Mouse (Mus musculus): ENCODE data around the gene Gm26558.

Gm26558 gene

DNA sequence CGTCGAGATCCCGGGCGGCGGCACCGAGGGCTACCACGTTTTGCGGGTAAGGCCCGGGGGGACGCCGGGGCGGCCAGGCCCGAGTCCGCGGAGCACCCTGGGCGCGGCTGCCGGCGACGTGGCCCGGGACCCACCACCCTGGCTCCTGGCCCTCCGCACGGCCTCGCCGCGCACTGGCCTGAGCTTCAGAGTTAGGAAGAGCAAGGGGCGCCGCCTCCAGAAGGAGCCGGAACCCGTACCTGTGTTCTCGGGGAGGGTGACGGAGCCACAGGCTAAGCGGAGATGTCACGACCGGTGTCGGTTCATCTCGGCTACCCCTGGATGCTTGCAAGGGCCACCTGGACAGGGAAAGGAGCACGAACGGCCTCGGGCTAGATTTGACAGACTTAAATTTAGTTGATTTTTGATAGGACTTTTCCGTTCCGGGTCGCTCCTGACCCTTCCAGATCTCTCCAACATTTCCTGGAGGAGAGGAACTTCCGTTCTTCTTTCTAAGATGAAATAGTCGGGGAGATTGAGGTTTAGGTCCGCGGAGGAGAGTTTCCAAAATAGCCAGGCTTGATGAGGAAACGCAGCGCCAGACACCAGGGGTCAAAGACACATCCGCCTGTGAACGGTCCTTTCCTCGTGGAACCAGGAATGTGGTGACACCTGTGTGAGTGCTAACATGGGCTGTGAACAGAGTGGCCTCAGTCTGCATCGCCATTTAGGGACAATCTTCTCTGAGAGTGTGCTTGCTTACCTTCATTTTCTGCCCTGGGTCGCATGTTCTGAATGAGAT is at the start of gene Gm26558:
Gene Gm26558 (minus strand): TSS at position 394 of the 781 bp plus-strand sequence.
- DNase-seq (ENCODE audit: low spot score in 2 of 2), result peak; percentile 6

DNA sequence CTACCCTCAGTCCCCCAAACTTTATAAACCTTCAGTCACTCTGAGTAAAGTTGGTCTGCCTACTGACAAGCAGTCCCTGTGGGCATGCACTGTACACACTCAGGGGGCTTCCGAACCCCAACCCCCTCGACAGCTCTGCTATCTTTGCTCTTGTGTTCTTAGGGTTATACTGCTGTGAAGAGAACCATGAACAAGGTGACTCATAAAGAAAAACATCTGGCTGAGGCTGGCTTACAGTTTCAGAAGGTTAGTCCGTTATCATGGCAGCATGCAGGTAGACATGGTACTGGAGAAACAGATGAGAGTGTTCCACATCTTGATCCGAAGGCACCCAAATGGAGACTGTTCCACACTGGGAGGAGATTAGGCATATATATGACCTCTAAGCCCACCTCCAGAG is 49.0 kb upstream of the Gm26558 start:
- no peak for DNase-seq (ENCODE audit: low spot score in 2 of 2)

DNA sequence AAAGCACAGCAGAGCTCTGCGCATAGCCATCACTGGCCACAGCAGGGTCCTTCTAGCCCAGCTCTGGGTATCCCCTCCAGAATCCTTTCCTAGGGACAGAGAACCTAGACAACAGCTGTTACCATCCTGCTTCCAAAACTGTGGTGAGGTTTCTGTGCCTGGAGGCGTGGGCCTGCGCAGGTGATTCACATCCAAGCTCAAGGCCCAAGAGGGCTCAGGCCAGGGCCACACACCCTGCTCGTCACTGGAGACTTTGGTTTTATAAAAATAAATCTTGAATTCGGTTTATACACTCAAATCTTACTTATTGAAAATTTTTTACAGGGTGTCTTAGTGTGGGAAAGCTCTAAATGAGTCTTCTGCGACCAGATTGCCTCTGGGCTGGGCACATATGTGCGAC is 48.3 kb upstream of the Gm26558 start:
- no peak for DNase-seq (ENCODE audit: low spot score in 2 of 2)

DNA sequence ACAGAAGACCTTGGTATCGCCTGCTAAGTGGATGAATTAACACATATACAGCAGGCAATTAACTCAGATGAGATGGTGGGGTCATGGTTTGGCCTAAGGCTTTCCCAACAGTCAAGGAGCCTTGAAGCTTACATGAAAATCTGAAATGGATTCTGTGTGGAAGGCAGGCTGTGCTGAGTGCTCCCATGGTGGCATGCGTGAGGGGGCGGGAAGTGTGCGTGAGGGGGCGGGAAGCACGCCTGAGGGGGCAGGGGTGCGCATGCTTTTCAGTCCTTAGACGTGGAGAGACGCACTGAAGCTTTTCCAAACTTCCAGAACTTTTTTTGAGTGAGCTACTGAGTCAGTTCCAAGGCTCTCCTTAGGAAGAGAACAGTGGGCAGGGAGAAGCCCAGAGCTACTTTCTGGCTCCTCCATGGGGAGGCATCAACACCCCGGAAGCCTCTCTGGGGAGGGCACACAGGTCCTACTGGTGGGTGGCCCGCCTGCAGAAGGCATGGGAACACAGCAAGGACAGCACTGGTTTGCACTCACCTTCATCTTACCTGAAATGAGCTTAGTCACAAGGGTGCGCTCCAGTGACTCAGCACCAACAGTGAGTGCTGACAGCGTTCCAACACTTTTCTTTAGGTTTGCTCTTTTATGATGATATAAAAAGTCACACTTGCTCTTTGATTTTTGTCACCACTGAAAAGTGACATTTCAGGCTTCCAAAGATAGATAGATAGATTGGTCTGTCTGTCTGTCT is 47.2 kb upstream of the Gm26558 start:
- no peak for DNase-seq (ENCODE audit: low spot score in 2 of 2)

DNA sequence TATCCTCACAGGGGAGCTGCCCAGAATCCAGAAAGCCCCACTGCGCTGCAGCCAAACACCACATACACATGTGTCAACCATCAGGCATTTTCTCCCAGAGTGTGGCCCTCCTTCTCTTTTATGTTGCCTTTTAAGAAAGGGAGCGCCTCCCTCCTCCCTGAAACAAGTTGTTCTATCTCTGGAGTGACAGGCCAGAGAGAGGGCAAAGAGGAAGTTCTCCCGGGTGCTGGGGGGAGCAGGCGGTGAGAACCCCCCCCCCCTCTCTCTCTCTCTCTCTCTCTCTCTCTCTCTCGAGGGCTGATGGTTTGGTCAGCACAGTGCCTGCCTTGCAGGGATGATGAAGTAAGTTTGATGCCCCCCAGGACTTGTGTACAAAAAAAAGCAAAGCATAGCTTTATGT is 40.5 kb upstream of the Gm26558 start:
- DNase-seq (ENCODE audit: low spot score in 2 of 2), result no peak

DNA sequence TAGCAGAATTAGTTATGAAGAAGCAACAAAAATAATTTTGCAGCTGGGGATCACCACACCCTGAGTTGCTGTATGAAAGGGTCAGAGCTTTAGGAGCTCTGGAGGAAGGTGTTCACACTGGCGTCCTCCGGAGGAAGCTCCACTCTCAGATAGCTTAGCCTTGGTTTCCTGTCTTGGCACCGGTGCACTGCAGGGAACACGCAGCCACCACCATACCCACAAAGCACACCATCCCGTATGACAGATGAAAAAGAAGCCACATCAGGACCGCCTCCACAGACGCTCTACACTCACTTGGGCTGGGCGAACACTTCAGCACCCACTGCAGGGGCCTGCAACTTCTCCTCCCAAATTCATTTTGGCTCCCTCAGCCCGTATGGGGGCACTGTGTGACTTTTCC is 39.7 kb upstream of the Gm26558 start:
- DNase-seq (ENCODE audit: low spot score in 2 of 2), result no peak

DNA sequence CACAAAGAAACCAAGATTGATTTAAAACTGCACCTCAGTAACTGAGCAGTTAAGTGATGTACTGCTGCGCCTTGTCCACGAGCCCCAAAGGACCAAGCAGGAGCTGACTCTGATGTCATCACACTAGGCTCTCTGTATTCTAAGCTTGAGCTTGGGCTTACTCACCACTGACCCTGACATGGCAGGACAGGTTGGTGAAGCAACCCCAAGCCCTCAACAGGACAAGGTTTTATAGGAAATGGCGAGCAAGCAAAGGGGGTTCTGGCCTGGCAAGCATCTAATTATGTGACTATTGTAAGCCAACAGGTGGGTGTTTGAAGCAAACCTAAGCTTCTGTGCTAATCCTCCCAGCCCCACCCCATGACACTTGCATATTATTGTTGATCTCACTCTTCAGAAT is 38.9 kb upstream of the Gm26558 start:
- no peak for DNase-seq (ENCODE audit: low spot score in 2 of 2)

DNA sequence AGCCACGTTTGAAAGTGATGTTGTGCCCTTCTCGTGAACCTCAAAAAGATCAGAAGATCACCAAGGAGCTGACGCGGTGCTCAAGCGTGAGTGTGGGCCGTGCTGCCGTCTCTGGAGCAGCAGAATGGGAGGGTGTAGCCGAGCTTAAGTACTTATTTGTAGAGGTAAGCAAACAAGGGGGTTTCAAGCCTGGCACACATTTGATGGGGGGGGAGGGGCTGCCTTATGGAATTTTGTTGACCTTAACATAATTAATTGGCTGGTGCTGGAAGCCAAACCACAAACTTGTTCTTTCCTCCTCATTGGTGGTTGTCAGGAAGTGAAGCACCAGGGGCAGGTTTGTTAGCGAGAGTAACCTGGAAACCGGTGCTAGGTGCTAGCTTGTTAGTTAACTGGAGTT is 33.8 kb upstream of the Gm26558 start:
- DNase-seq (ENCODE audit: low spot score in 2 of 2), result no peak

DNA sequence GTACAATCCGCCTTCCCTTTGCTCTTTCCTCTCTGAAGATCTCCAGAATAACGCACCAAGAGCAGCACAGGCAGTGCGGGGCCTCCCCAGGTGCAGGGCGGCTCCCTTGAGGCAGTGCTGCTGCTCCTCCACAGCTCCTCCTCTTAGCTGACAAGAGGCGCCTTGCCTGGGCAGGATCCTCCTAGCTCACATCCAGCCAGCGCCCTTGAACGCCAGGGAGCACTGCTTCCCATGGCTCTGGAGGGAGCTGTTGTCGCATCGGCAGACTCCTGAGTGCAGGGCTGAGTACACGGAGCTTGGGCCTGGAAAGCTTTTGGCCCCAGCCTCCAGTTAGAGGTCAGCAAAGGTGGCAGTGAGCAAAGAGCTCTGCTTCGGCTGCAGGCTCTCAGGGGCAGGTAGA is 28.3 kb upstream of the Gm26558 start:
- DNase-seq (ENCODE audit: low spot score in 2 of 2), result no peak

DNA sequence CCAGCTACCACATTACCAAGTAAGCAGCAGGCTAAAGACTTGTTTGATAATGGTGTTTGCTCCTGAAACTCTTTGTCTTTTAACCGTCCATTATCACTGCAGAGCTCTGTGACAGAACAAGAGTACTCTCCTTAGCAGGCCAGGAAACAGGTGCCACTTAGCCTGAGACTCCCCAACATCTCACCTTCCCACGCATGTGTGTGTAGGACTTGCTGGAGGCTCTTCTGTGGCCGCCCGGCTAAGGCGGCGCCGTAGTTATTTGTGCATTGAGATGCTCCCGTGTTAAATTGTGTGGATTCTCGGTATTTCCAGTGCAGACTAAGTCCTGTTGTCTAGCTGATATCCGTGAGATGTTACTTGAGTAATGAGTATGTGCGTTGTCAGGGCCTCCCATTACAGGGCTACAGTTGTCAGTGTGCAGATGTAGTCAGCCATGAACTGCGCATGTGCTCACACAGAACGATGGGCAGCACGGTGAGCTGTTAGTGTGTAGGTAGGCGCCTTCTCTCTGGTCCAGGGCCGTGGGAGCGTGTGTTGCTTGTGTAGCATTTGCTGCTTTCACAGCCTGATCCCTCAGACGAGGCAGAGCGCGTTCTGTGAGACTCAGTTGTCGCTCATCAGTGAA is 26.7 kb upstream of the Gm26558 start:
- no peak for DNase-seq (ENCODE audit: low spot score in 2 of 2)

DNA sequence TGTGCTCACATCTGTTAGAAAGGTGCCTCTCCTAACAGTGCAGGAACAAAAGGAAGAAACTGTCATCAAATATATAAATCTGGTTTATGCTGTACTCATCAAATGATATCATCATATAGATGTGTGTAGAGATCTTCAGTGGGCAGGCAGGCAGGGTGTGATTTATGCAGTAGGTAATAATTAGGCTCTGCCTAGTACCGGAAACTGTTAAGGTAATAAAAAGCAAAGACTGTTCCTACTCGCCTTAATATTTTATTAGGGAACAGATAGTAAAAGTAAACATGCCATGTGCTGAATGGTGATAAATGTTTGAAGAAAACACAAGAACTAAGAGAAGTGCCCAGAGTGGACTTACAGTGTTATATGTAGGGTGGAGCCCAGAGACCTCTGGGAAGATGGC is 20.4 kb upstream of the Gm26558 start:
- no peak for DNase-seq (ENCODE audit: low spot score in 2 of 2)

DNA sequence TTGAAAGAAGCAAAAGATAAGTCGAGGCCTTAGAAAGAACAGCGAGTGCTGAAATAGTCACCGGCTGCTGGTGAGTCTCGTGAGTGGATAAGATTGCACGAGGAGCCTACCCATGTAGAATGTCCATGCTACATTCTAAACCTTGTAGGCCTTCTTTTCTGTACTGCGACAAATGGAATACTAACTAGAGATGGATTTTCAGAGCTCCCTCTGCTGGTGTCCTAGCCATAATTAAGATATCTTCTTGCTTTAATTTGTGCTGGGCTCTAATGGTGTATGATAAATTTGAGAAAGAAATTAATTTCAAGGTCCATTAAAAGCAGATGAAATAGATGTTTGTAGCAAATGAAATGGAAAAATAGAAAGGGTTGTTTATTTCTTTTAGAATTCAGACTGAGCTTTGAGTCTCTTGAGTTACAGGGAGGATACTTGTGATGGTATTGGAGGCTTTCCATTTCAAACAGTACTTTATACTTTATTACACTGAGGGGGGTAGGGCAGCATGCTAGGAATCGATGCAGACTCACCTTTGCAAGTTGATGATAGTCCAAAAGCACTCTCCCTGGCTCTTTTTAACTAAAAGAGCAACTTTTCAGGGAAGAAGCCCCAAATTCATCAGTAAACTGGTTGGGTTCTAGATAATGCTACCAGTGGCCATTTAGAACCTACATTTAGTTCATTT is 11.7 kb upstream of the Gm26558 start:
- DNase-seq (ENCODE audit: low spot score in 2 of 2), result no peak

DNA sequence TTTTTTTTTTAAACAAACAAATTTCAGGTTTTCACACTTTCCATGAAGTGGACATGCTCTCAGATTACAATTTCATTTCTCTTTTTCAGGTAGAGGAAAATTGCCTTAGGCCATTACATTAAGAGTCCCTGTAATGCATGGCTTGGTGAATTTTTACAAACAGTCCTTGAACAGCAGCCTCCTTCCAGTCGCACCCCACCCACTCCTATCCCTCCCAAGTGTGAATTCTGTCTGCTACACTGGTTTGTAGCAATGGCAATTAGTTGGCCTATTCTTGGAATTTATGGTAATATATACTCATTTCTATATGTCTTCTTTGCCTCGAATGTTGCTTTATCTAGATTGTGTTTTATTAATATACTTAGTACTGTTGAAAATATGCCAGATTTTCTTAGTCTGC is 10.6 kb upstream of the Gm26558 start:
- DNase-seq (ENCODE audit: low spot score in 2 of 2), result no peak

DNA sequence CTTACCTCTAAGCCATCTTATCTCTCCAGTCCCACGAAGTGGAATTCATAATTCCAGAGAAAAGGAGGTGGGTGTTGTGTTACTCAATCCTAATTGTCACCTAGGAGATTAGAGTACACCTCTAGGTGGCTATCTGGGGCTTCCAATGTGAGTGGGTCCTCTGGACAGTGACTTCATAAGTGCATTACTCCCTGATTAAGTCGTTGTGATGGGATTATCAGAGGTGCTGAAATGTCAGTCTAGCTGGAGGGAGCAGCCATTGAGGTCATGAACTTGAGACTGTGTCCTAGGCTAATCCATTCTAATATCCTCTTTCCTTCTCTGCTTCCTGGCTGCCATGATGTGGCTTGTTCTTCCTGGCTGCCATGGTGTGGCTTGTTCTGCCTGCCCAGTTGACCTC is 8.0 kb upstream of the Gm26558 start:
- no peak for DNase-seq (ENCODE audit: low spot score in 2 of 2)

DNA sequence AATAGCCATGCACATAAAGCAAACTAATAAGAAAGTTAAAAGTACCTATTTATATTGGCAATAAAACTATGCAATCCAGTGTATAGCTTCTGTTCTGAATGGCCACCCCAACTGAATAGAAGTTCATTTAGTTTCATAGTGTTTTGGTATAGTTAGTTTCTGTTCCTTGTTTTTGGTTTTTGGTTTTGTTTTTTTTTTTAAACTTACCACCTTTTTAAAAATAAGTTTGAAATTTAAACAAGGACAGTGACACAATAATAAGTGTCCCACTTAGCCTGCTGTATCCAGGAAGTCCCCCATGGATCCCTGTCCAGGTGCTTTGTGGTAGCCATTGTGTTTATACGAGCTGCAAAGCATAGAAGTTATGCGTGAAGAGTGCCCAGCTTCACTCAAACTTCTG is 7.3 kb upstream of the Gm26558 start:
- DNase-seq (ENCODE audit: low spot score in 2 of 2), result no peak

DNA sequence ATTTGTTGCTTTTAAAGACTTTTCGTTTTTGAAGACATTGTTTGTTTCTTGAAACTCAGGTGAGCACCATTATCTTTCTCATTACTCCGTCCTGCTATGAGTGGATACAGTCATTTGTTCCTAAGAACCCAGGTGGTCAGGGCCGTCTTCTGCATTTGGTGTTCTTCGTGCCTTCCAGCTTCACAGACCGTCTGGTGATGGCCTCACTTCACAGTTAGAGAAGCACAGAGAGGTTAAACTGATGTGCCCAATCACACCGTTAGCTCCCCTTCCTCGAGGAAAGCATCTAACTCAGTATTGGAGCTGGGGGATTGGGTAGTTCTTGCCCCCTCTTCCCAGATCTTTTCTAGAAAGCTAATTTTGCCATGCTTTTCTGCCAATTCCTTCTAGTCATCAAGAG is 5.1 kb upstream of the Gm26558 start:
- DNase-seq (ENCODE audit: low spot score in 2 of 2), result no peak

DNA sequence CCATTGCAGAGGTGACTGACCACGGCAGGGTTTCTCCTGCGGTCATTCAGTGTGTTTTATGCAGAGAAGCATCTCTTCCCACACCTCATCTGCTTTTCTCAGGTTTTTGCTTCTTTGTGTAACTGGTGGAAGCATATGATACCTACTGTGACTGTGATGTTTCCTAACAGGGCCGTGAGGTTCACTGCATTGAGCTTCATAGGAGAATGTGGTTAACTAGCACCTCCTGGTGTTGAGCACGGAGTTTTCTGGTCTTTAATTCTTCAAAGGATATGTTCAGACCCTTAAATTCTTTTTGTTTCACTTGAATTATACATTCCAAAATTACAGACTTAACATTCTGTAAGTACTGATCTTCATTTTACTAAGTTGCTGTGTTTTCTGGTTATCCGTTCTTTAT is 1.9 kb upstream of the Gm26558 start:
- DNase-seq (ENCODE audit: low spot score in 2 of 2), result no peak

DNA sequence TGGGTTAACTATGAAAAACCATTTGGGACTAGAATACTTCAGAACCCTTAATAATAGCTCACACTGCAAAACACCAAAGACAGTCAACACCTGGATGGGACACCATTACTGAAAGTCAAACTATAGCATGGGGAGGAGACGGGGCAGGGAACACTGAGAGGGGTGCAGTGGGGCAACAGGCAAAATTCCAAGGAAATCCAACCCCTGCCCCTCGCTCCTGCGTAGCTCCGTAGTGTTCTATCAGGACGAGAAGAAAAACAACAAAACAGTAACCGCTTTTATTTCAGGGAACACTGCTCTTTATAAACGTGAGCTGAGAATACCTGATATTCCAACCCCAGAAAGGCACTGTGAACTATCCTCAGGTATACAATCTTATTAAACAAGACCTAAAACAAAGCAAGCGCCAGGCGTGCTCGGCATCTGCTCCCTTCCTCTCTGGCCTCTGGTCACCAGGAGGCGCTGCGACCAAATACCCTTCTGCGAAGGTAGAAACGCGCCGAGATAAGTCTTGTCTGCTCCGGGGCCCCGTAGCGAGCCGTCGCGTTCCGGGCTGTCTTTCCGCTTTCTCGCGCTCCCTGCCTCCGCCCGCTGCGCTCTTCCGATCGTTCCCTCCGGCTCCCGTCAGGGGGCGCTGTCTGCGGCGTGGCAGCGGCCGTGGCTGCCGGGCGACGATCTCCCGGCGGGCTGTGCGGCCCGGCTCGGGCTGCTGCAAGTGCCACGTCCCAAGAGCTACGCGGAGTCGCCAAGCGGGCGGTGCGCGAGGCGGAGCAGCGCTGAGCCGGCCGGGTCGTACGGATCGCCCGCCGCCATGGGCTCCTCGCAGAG is 807 bp downstream of the Gm26558 start, which contains the start of gene Gorasp2:
Gene Gorasp2 (plus strand): TSS at position 690 of the 828 bp plus-strand sequence.
- DNase-seq (ENCODE audit: low spot score in 2 of 2), result peak; percentile 93

DNA sequence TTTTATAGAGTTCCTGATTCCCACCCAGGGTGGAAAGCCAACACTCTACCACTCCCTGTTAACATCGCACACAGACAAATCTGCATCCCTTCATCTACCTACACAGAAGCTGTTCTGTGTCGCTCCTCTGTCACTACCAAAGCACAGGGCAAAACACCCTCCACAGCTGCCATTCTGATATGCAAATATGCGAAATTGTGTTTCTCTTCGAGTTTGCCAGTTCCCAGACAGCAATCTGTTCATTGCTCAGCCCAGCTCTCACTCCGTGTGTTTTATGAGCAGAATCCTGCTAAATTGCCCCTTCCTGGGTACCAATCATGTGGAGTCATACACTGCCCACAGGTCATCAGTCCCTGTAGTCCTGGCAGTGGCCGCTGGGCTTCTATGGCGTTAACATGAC is 4.8 kb downstream of the Gm26558 start:
- DNase-seq (ENCODE audit: low spot score in 2 of 2), result no peak

DNA sequence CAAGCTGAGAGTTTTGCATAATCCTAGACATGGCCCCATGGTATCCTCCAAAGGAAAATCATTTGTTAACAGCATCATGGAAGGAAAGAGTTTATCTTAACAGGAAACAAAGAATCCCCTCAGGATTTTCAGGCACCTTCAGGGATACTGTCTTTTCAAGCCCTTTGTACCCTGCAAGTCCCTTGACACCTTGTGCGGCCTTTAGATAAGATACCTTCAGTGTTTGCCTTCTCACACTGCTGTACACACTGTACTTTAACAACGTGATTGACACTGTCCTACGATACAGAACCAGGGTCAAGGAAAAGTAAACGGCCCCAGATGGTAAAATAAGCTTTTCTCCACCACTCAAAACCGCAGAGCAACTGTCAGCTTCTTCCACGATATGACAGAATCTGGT is 10.1 kb downstream of the Gm26558 start:
- no peak for DNase-seq (ENCODE audit: low spot score in 2 of 2)

DNA sequence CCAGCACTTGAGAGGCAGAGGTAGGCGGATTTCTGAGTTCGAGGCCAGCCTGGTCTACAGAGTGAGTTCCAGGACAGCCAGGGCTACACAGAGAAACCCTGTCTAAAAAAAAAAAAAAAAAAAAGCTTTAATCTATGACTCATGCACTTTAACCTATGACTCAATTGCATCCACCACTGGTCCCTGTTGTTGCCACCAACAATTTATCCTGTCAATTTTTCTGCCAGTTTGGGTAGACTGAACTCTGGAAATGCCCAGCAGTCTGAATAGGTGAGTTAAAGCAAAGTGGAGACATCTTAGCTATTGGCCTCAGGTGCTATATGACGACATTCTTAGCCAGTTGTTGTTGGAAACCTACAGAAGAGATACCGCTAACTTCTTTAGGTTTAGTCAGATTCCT is 12.4 kb downstream of the Gm26558 start:
- DNase-seq (ENCODE audit: low spot score in 2 of 2), result no peak
